Mouse (Mus musculus): ENCODE data around the gene Ndufs3.

Ndufs3 gene

DNA sequence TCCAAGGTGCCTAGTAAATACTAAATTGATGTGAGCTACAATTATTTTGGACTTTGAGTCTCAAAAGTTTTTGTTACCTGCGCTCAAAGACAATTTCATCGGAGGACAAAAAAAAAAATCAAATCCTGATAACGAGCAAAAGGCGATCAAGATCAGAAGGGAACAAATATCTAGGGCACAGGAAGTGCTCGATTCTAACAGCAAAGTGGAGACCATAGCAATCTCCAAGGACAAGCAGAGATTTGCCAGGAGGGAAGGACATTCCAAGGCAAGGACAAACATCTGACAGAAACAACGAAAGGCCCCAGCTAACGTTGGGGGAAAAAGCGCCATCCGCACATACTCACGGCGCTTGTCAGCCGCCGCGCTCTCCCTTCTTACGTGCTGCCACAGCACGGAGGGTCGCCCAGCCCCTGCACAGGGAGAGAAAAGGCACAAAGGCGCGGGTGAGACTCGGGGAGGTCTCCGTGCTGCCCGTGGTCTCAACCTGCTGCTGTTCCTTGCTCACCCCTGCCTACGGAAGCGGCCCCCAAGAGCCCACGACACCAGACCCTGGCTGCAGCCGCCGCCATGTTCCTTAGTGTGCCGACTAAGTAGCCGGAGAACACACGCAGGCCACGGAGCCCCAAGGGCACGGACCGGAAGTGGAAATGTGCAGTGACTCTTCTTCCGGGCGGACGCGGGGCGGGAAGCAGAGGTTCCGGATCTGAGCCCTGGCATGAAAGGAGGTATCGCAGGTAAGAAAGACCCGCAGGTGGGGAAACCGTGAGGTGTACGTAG is at the start of gene Ndufs3, which contains the start of gene Kbtbd4:
TSS of gene Ndufs3 (minus strand) at position 752 of the 780 bp plus-strand sequence.
TSS of gene Kbtbd4 (plus strand) at position 665 of the 780 bp plus-strand sequence.
- peak; percentile 96 for DNase-seq

DNA sequence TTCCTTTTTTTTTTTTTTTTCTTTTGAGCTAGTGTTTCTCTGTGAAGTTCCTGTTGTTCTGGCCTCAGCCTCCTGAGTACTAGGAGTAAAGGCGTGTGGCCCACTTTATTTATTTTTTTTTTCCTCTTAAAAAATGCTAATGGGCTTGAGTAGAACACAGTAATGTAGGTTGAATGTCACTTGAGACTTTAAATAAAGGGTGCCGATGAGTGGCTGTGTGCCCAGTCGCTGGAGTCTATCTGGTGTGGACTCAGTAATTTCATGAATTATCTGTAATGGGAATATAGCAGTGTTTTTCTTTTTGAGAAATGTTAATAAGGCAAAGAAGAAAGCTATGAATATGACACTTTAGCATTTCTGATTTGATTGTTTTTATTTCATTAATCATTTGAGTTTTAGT is 48.8 kb upstream of the Ndufs3 start:
- no peak for DNase-seq

DNA sequence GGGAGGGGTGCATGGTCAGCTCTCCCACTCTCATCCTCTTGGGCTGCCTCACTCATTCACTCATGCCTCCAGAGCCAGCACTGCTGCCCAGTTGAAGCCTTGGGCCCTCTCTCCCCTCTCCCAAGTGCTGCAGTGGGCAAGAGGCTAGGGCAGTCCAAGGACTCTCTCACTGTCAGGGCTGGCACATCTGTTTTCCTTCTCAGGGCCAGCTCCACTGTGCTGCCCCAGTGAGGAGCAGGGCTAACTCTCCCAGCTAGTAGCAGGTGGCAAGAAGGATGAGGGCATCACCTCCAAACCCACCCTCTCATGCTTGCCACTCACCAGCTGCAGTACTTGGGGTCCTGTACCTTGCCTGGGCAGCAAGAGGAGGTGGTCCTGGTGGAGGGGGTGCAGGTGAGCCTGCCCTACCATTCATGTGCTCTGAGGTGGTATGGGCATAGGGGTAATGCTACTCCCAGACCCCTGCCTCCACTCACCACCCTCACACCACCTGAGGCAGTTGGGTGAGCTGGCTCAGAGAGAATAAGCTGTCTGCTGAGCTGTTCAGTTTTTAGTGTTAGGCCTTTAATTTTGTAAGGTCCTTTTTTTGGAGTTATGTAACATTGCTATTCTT is 46.1 kb upstream of the Ndufs3 start:
- no peak for DNase-seq

DNA sequence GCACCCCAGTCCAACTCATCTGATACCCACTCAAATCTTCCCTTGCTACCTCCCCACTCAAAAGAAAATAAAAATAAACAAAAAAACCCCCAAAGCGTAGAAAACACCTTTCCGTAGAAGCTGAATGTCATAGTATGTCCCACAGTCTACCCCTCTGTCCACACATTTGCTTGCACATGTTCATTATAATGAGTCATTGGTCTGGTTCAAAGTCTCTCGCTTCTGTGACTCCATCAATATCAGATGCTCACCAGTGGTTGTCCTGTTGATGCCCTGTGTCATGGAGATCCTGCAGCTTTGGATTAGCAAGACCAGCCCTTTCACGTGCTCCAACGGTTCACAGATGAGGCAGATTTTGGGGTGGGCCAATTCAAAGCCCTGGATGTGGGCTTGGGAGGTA is 45.5 kb upstream of the Ndufs3 start:
- no peak for DNase-seq

DNA sequence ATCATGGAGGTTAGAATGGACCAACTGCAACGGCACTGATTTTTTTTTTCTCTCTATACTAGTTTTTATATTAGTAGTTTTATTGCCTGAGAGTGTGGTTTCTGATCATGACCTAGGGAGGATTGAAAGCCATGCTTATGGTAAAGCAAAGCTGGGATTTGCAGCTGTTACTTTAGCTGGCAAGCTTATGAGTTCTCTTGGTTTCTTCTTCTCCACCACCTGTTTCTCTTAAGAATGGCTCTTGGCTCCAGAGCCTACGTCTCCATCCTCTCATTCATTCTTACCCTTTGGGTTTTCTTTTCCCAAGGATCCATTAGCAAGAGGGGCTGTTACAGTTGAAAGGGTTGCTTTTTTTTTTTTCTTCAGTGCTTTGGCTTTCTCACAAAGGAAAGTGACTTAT is 37.1 kb upstream of the Ndufs3 start:
- DNase-seq: no peak

DNA sequence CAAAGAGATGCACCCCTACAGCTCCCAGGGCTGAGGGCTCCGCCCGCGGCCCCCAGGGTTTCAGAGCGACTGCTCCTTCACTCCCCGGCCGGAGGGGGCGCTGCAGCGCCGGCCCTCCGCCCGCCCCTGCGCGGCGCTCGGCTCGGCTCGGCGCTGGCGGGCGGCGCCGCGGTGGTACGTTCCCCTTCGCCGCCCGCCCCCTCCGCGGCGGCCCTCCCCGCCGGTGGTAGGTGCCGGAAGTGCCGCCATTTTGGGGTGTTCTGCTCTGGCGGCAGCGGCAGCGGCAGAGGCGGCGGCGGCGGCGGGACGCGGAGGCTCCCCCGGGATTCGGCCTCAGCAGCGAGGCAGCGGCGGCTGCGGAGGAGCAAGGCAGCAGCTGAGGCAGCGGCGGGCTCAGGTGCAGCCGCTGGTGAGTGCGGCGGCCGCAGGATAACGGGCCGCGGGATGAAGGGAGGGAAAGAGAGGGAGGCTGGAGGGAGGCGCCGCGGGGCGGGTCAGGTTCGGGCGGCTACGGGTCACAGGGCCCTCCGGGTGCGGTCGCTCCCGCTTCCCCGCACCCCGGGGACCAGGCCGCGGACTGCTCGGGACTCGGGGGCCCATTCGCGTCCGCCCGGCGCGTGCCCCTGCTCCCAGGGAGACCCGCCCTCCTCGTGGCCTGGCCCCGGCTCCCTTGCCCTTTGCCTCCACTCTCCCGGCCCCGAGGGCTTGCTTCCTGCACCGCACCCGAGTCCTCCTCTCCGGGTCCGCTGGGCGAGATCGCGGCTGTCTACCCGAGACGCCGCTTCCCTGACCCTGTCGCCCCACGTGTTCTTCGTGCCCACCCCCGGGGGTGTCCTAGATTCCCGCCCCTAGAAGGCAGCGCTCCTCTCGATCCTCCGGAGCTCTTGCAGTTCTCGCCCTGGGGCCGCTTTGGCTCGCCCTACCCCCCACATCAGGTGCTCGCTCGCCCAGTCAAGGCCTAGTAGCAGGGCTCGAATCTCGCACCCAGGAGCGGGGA is 35.9 kb upstream of the Ndufs3 start, which contains the start of gene Celf1:
TSS of gene Celf1 (plus strand) at position 150 of the 997 bp plus-strand sequence.
- peak; percentile 96 for DNase-seq

DNA sequence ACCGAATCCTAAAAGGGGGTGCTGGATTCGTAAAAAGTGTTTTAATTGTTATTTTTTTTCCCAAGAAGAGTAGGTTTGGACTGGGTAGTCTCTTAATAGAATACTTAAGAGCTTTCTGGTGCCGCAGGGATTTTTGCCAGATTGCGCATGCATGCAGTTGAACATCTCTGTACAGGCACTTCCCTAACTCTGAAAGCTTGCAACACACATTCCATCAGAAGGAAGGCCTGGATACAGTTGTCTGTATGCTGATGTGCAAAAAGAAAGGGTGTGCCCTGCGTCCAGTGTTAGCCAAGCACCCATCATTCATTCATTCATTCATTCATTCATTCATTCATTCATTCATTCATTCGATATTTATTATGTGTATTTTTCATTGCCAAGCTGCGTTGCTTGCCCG is 35.1 kb upstream of the Ndufs3 start:
- peak; percentile 20 for DNase-seq

DNA sequence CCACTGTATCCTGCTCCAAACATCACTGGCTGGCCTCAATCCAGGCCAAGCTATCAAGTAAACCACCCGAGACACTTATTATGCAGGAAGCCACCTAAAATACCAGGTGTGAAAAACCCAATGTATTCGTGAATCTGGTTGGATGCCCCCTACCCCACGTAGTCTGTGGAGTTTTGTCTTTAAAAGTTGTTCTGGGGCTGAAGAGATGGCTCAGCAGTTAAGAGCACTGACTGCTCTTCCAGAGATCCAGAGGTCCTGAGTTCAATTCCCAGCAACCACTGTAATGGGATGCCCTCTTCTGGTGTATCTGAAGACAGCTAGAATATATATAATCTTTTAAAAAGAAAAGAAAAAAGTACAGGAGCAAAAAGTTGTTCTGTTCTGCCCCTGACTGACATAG is 33.7 kb upstream of the Ndufs3 start:
- DNase-seq: no peak

DNA sequence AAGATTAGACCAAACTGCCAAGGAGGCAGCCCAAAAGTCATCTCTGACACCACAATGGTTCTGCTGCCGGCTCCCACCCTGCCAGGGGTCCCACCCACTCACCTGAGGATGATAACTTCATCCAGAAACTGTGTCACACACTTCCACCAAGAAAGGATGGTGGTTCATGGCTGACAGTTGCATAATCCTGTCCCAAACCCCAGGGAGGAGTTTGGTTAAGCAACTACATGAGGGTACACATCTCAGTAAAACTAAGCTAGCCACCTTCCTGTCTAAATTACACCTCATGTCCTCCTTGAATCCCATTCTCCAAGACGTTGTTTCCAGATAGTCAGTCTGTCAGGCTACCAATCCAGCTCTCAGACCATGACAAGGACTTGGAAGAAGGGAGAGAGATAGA is 27.6 kb upstream of the Ndufs3 start:
- DNase-seq: no peak

DNA sequence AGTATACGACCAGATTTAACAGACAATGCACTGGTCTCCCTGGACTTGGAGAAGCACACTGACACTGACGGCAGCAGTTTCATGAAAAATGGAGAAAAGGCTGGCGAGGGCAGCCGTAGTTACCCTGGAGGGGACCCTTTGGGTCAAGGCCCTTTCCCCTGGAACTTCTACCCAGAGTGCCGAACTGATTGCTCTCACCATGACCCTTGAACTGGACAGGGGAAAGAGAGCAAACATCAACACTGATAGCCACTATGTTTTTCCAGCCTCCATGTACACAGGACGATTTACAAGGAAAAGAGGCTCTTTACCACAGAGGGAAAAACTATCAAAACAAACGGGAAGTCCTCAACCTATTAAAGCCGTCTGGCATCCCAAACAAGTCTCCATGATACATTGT is 27.2 kb upstream of the Ndufs3 start:
- DNase-seq: no peak

DNA sequence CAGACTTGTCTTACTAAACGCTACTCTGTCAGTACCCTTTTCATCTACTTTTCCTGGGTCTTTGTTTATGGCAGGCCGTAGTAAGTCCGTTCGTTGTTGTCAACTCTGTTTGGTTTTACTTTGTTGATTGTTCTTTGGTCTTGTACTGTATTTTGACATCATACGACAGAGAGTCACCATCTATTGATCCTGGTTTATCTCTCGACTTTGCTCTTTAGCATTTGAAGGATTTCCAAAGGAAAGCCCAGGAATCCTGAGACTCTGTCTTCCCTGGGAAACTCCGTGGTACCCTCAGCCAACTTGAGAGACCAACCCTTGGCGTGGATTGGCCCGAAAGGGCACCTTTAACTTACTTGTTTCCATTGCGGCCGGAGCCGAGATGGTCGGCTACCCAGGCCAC is 23.9 kb upstream of the Ndufs3 start:
- no peak for DNase-seq

DNA sequence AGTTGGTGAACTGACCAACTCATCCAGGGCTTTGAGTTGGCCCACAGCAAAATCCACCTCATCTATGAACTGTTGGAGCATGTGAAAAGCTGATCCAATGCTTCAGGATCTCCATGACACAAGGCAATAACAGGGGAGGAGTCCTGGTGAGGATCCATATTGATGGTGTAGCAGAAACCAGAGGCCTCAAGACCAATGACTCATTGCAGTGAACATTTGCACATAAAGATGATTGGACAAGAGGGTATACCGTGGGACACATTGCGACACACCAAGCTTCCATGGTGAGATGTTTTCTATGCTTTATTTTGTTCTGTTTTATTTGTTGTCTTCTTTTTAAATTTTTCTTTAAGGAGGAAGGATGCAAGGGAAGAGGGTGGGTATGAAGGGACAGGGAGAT is 18.0 kb upstream of the Ndufs3 start:
- no peak for DNase-seq

DNA sequence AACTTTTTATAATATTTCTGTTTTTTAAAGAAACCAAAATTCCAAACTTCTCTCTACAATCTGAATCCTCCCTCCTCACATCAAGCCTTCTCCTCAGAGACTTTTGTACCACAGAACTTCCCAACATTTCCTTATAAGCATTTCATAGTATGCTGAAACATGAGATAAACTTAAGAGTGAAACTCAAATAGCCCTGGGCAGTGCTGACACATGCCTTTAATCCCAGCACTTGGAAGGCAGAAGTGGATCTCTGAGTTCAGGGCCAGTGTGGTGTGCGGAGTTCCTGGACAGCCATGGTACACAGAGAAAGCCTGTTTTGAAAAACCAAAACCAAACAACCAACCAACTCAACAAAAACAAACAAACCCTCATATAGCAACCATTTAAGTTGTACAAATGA is 16.6 kb upstream of the Ndufs3 start:
- no peak for DNase-seq

DNA sequence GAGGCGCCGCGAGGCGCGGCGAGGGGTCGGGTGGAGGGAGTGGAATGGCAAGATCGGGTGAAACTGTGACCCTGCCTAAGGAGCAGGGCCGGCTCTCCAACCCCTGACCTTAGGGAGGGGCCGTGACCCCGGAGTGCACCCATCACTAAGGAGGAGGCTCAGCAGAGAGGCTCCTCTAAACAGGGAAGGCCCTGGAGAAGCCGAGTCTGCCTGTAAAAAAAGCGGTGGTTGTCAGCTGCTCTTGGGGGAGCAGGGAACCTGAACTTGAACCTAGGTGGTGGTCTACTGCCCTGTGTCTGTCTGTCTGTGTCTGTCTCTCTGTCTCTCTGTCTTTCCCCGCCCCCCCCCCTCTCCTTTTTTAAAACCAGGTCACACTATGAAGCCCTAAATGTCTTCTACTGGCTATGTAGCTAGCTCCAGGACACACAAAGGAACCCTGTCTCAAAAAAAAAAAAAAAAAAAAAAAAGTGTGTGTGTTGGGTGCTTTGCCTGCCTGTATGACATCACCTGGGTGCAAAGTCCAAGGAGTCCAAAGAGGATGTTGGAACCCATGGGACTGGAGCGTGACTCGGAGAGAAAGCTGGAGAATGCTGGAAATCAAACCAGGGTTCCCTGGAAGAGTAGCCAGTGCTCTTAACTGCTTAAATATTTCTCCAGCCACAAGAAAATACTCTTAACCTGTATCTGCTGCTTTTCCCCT is 13.5 kb upstream of the Ndufs3 start:
- no peak for DNase-seq

DNA sequence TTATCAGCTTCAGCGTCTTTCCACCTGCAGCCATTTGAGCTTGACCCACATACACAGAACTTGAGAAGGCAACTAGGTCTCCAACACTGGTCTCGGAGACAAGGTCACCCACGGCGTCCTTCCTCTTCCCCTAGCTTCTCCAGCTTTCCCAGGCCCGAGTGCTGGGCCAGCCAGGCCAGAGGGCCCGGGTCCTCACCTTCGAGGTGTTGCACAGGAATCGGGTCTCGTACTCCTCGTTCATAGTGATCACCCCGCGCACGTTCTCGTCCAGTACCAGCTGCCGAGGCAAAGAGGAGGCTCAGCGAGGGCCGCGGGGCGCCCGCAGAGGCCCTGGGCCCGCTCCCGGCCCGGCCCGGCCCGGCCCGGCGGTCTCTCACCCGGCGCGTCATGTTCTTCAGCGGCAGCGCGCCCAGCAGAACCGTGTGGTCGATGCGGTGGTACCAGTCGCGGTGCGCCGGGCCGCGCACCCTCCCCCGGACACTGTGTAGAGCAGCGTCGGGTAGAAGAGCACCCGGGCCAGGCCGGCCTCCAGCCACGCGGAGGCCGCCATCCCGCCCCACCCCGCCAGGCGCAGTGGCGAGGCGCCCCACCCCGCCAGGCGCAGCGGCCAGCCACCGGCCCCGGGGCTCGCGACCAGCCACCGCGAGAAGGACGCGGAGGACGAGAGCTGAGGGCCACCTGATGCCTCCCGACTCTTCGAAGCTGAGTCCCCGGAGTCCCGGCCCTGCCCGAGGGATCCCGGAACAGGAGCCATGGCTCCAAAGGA is 12.8 kb upstream of the Ndufs3 start:
- peak; percentile 84 for DNase-seq

DNA sequence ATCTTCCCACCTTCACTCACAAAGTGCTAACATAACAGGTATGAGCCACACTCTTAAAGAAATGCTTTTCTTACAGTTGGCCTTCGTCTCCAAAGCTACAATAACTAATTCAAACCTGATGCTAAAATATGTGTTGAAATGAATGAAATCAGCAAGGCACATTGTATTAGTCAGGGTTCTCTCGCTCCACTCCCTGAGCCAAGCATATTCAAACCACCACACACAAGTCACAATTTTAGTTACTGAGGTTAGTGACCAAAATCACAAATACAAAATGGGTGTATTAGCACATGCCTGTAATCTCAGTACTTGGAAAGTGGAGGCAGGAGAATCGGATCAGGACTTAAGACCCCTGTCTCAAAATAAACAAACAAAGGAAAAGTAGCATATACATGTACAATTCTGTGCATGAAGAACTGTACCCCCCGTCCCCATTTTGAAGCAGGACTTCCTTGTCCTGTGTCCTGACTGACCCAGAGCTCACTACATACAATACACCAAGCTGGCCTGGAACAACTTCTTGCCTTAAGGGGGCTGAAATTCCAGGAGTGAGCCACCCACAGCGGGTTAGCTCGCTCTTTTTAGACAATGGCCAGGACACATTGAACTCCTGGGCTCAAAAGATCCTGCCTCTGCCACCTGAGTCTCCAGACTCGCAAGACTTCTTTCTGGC is 12.1 kb upstream of the Ndufs3 start:
- no peak for DNase-seq

DNA sequence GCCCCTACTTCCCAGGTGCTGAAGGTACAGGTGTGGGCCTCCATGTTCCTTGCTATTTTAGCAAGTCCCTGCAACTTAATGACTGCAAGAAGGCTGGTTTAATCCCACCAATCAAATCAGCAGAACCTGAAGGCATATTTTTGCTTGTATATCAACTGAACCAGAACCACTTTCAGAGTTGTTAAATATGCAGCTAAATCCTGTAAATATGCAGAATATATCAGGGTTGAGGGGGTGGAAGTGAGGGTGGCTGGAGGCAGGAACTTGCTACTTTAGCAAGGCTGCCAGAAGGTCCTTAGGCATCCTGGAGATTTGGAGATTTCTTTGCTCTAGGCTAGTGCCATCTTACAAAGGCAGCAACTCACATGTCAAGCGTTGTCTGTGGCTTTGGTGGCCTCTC is 10.9 kb upstream of the Ndufs3 start:
- DNase-seq: no peak

DNA sequence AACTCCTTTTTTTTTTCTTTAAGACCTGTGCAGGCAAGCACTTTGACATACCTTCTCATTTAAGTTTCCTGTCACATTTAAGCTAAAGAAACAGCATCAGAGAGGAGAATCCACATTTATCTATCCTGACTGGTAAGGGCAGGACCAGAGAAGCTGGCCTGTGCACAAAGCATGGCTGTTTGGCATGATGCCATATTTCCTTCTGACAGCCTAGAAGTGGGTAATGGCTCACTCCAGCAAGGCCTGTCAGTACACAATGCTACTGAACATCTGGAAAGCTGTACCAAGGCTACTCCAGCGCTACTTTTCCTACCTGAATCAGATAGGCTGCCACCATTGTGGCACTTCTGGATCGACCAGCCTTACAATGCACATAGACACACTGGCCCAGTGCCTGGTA is 9.0 kb upstream of the Ndufs3 start:
- no peak for DNase-seq

DNA sequence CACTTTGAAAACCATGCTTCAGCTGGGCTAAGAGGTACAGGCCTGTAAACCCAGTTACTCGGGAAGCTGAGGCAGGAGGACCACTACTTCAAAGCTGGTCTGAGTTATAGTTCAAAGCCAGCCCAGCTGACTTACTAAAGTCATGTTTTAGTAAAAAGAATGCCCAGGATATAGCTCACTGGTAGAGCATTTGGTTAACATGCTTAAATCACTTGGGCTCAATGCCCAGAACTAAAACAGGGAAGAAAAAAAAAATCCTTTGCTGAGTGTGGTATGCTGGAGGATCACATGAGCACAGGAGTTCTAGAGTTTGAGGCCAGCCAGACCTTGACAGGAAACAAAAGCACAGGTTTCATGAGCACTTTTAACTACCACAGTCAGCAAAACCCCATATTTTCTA is 7.0 kb upstream of the Ndufs3 start:
- no peak for DNase-seq

DNA sequence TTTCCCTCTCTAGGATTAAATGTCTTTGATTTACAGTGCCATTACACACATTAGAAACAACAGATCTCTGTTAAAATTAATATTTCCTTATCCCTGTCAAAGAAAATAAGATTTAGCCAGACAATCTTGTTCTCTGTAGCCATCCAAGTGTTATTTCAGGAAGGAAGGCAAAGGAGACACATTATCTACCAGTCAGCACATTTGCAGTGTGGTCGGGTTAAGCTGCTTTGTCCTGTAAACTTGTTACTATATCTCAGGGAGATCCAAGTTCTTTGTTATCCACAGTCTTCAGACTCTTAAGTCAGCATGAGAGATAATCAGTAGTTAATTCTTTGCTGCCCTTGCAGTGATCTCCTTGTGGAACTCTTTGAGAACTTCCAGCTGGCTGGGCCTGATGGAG is 6.2 kb upstream of the Ndufs3 start:
- DNase-seq: no peak

DNA sequence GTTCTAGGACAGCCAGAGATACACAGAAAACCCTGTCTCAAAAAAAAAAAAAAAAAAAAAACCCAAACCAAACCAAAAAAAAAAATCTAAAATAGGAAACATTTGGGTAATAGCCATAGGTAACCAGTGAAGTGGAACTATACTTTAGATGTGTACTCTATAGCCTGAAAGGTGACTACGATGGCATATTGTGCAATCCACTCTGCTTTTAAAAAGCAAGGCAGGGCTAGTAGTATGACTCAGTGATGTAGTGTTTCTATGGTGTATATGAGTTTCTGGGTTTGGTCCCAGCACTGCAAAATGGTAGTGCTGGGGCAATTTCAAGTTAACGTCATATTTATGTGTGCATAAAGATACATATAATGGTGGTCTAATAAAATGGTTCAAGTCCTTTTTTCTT is 2.1 kb upstream of the Ndufs3 start:
- DNase-seq: no peak
